Mouse (Mus musculus) olfactory bulb, adult 2 months (tissue): ENCODE measurements around the gene Mgarp.

Experiments used
- CTCF ChIP-seq: fragments of 200-500 bp; IDR thresholded peaks from 2 replicates; pipeline ENCODE4 v1.5.1; 2012; ENCODE audit warnings: low read depth, mild to moderate bottlenecking, low read length, moderate library complexity; ENCODE audit not compliant: insufficient read depth
- POLR2A ChIP-seq: fragments of 200-500 bp; IDR thresholded peaks from 2 replicates; pipeline ENCODE4 v1.6.1; 2012; ENCODE audit warnings: mild to moderate bottlenecking, low read depth, low read length, moderate library complexity; ENCODE audit not compliant: insufficient read depth

DNA sequence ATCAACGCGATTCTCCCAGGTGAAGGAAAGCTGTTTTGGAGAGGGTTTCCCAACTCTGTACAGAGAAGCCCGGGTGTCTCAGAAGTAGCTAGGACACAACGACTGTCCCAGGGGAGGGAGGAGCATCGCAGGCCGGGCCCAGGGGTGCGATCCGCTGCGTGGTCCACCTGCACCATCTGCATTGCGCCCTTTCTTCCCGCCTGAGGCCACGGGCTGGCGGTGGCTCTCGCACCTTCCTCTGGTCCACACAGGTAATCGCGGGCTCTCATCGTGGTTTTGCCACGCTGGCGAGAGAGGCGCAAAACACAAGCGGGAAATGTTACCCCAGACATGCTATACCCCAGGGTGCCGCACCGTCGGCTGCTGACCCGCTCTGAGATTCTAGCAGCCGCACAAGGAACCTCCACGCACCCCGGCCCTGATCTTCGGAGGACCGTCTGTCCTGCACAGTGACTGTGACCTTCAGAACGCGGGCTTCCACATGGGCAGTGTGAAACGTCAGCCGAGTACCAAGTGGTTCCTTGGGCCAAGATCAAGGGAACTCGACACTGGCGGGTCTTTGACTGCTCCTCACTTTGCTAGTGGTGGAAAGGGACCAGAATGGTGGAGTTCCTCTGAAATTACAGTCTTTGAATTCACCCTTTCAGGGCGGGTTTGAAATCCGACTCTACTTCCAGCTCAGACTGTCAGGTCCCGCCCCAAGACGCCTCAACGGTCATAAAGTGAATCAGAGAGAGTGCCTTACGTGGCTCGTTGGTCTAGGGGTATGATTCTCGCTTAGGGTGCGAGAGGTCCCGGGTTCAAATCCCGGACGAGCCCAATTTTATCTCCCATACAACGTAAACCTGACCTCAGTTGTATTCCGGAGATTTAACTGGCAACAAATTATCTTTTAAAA lies 37.6 kb downstream of the Mgarp start:
- TF ChIP-seq CTCF (no peak), POLR2A (no peak)
